Mouse (Mus musculus) bone marrow, adult 2 months (tissue): ENCODE results near the gene Olfr373. TPM values are rescaled to one million over a fixed set of nuclear protein-coding genes. Genes with fewer than 3 reads are reported as not detected.

Experiments used
- H3K27ac ChIP-seq: fragments of 200-500 bp; 2 replicates; pipeline ENCODE4 v1.5.1; 2012; ENCODE audit warnings: low read depth, mild to moderate bottlenecking, control low read depth, inconsistent platforms, low read length; ENCODE audit not compliant: control insufficient read depth, poor library complexity, insufficient read depth
- H3K4me1 ChIP-seq: fragments of 200-500 bp; 2 replicates; pipeline ENCODE4 v1.6.1; 2011; ENCODE audit warnings: low read length; ENCODE audit not compliant: control insufficient read depth, insufficient read depth
- H3K4me3 ChIP-seq: fragments of 200-500 bp; replicated peaks from 2 replicates; pipeline ENCODE3; 2011; ENCODE audit warnings: mild to moderate bottlenecking, low read depth, low read length, control low read depth; ENCODE audit not compliant: control insufficient read depth
- CTCF ChIP-seq: fragments of 200-500 bp; IDR thresholded peaks from 2 replicates; pipeline ENCODE4 v1.5.1; 2011; ENCODE audit warnings: low read length, control low read depth; ENCODE audit not compliant: control insufficient read depth, insufficient read depth
- POLR2A ChIP-seq: fragments of 200-500 bp; IDR thresholded peaks from 2 replicates; pipeline ENCODE4 v1.6.1; 2011; ENCODE audit warnings: low read depth, mild to moderate bottlenecking, control low read depth, low read length, borderline replicate concordance; ENCODE audit not compliant: control insufficient read depth
- WGBS: fragments of 180-500 bp; shearing (Covaris S2); methylation state at CpG from one replicate; pipeline ENCODE4 v1.1.7; 2018; 5-methylcytosine and 5-hydroxymethylcytosine counted together
- polyA plus RNA-seq: library from polyadenylated mRNA; stranded (reverse); fragments of >200 nt; gene quantifications from 2 replicates; pipeline ENCODE4 v1.2.4, GENCODE M21; 2011; ENCODE audit warnings: low replicate concordance; ENCODE audit not compliant: missing spikeins, insufficient read depth, insufficient read length

Olfr373 gene
- polyA plus RNA-seq, 1 experiment: not detected

- WGBS: 14% methylated on average over 3 of the region's 3 CpGs
- Histone ChIP-seq H3K27ac (peak overlapping the region; percentile 45; the same call in 1 of the 2 replicates), H3K4me3 (no peak overlapping the region), H3K4me1 (peaks cover 2% of the 10 kb centered on the region; the same call in 1 of the 2 replicates)
- TF ChIP-seq POLR2A: no peak
- TF ChIP-seq CTCF: no peak
These were observed 68.6 kb downstream of the Olfr373 start for GRCm38 (mm10) chr8:72151418-72152078.

Other genes starting within 250 kb of the Olfr373 start
- gene Zfp709, start 201.2 kb upstream of the Olfr373 start, polyA plus RNA-seq: 0.70 and 1.8 TPM in 2 replicates
- gene Zfp882, start 174.6 kb upstream of the Olfr373 start, polyA plus RNA-seq: 1.1 and 1.9 TPM in 2 replicates
- 7.9 and 8.3 TPM in 2 replicates for gene Zfp617, start 174.5 kb upstream of the Olfr373 start, polyA plus RNA-seq
- 7.4 and 10.4 TPM in 2 replicates for gene Zfp961, start 132.1 kb upstream of the Olfr373 start, polyA plus RNA-seq
- 48.0 and 160 TPM in 2 replicates for gene Cyp4f18, start 73.6 kb upstream of the Olfr373 start, polyA plus RNA-seq
- gene Olfr372, start 42.0 kb upstream of the Olfr373 start, polyA plus RNA-seq: not detected in 2 replicates
- 0.18 and 0.30 TPM in 2 replicates for gene Olfr374, start 23.9 kb downstream of the Olfr373 start, polyA plus RNA-seq
- 80.7 and 138 TPM in 2 replicates for gene Tpm4, start 51.8 kb downstream of the Olfr373 start, polyA plus RNA-seq
- 36.5 and 38.5 TPM in 2 replicates for gene Rab8a, start 78.0 kb downstream of the Olfr373 start, polyA plus RNA-seq
- gene Hsh2d, start 106.5 kb downstream of the Olfr373 start, polyA plus RNA-seq: 6.4 and 7.7 TPM in 2 replicates
- not detected in 2 replicates for gene Cib3, start 129.7 kb downstream of the Olfr373 start, polyA plus RNA-seq
- gene Gm11034, start 130.5 kb downstream of the Olfr373 start, polyA plus RNA-seq: not detected in 2 replicates
- gene Fam32a, start 136.6 kb downstream of the Olfr373 start, polyA plus RNA-seq: 34.8 and 47.9 TPM in 2 replicates
- gene Ap1m1, start 156.8 kb downstream of the Olfr373 start, polyA plus RNA-seq: 27.1 and 51.8 TPM in 2 replicates
- 514 and 1,002 TPM in 2 replicates for gene Gm10282, start 222.1 kb downstream of the Olfr373 start, polyA plus RNA-seq
- gene Klf2, start 235.9 kb downstream of the Olfr373 start, polyA plus RNA-seq: 123 and 179 TPM in 2 replicates